Comparison of ENCODE assay signal across 17 mouse cellular contexts in the genomic region with DNA sequence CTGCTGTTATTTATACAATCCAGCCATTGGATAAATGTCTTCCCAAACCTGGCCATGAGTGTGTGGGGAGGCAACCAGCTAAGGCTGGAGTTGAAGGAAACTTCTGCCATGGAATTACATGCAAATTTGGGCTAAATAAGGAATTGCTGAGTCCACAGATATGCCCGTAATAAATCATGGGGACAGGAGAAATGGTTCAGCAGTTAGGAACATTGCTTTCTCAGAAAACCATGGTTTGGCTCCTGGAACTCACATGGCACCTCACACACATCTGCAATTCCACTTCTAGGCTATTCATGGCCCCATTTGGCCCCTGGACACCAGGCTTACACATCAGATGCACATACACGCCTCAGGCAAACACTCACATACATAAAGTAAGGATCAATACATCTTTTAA. TPM values are rescaled to one million over a fixed set of nuclear protein-coding genes. Genes with fewer than 3 reads are reported as not detected.
DNase-seq lines count a peak whose midpoint lies in the region; ATAC-seq lines count a peak whose summit lies in the region.
"Had no signal": no experiment of that assay in that cellular context is flagged by ENCODE, and none has a peak within 500 bp of the region (broad histone marks: within the 10 kb centered on the region; RNA-seq: fewer than 3 reads in every experiment).

No protein-coding gene starts in this region.

- peaks cover 25% of the 10 kb centered on the region for H3K4me1 ChIP-seq in heart, embryonic 13.5 days
- H3K4me1 ChIP-seq in heart, embryonic 11.5 days (ENCODE audit: control insufficient read depth, insufficient read depth, low read length): 0 out of 2 replicates have a peak, but pooled peaks cover 4% of the 10 kb centered on the region
- peaks cover 20% of the 10 kb centered on the region for H3K4me1 ChIP-seq in kidney, embryonic 15.5 days
- H3K4me1 ChIP-seq in midbrain, embryonic 13.5 days (replicated peaks): peaks cover 14% of the 10 kb centered on the region
- H3K4me1 ChIP-seq in midbrain, embryonic 15.5 days: peaks cover 15% of the 10 kb centered on the region
- peaks cover 18% of the 10 kb centered on the region for H3K4me1 ChIP-seq in limb, embryonic 13.5 days

- no peaks in the 10 kb centered on the region for H3K36me3 ChIP-seq in heart, embryonic 13.5 days
- no peaks in the 10 kb centered on the region for H3K36me3 ChIP-seq in heart, embryonic 11.5 days (ENCODE audit: control insufficient read depth, insufficient read depth, low read length)
- no peaks in the 10 kb centered on the region for H3K36me3 ChIP-seq in kidney, embryonic 15.5 days
- H3K36me3 ChIP-seq in midbrain, embryonic 13.5 days: no peaks in the 10 kb centered on the region
- H3K36me3 ChIP-seq in midbrain, embryonic 15.5 days (replicated peaks): no peaks in the 10 kb centered on the region
- H3K36me3 ChIP-seq in limb, embryonic 13.5 days: no peaks in the 10 kb centered on the region
- H3K36me3 ChIP-seq: intestine, embryonic 15.5 days; stomach, embryonic 15.5 days had no signal

- H3K27ac ChIP-seq in heart, embryonic 13.5 days (replicated peaks): no peak overlapping the region
- no peak overlapping the region for H3K27ac ChIP-seq in heart, embryonic 11.5 days (ENCODE audit: low read depth, low read length)
- no peak overlapping the region for H3K27ac ChIP-seq in kidney, embryonic 15.5 days
- no peak overlapping the region for H3K27ac ChIP-seq in midbrain, embryonic 13.5 days
- H3K27ac ChIP-seq in midbrain, embryonic 15.5 days: no peak overlapping the region
- H3K27ac ChIP-seq in limb, embryonic 13.5 days: no peak overlapping the region
- H3K27ac ChIP-seq: intestine, embryonic 15.5 days; stomach, embryonic 15.5 days had no signal

- ATAC-seq in heart, embryonic 13.5 days (ENCODE audit: extremely low read depth, insufficient number of reproducible peaks, low FRiP score, low TSS enrichment): no peak
- no peak for ATAC-seq in heart, embryonic 11.5 days (replicated peaks; ENCODE audit: insufficient number of reproducible peaks, low FRiP score, low TSS enrichment)
- ATAC-seq in kidney, embryonic 15.5 days (replicated peaks; ENCODE audit: low FRiP score): no peak
- ATAC-seq in midbrain, embryonic 13.5 days: no peak
- ATAC-seq in midbrain, embryonic 15.5 days (replicated peaks): no peak
- ATAC-seq in limb, embryonic 13.5 days (ENCODE audit: low FRiP score, low read depth): no peak

- H3K27me3 ChIP-seq in heart, embryonic 13.5 days (replicated peaks): peaks cover 77% of the 10 kb centered on the region
- H3K27me3 ChIP-seq in heart, embryonic 11.5 days (ENCODE audit: control insufficient read depth, insufficient read depth, low read length): peaks cover 42% of the 10 kb centered on the region
- peaks cover 46% of the 10 kb centered on the region for H3K27me3 ChIP-seq in kidney, embryonic 15.5 days
- peaks cover 49% of the 10 kb centered on the region for H3K27me3 ChIP-seq in midbrain, embryonic 13.5 days
- H3K27me3 ChIP-seq in midbrain, embryonic 15.5 days (replicated peaks): peaks cover 41% of the 10 kb centered on the region
- peaks cover 60% of the 10 kb centered on the region for H3K27me3 ChIP-seq in limb, embryonic 13.5 days

- H3K9me3 ChIP-seq in heart, embryonic 13.5 days: no peaks in the 10 kb centered on the region
- no peaks in the 10 kb centered on the region for H3K9me3 ChIP-seq in heart, embryonic 11.5 days (replicated peaks; ENCODE audit: control insufficient read depth, low read length)
- no peaks in the 10 kb centered on the region for H3K9me3 ChIP-seq in kidney, embryonic 15.5 days (replicated peaks)
- H3K9me3 ChIP-seq in midbrain, embryonic 13.5 days: no peaks in the 10 kb centered on the region
- no peaks in the 10 kb centered on the region for H3K9me3 ChIP-seq in midbrain, embryonic 15.5 days
- no peaks in the 10 kb centered on the region for H3K9me3 ChIP-seq in limb, embryonic 13.5 days
- H3K9me3 ChIP-seq: intestine, embryonic 15.5 days; stomach, embryonic 15.5 days had no signal

- H3K4me3 ChIP-seq in heart, embryonic 13.5 days: peak overlapping the region; percentile 57
- no peak overlapping the region for H3K4me3 ChIP-seq in heart, embryonic 11.5 days (ENCODE audit: low read depth, low read length)
- peak overlapping the region; percentile 56; the same call in 1 of the 2 replicates for H3K4me3 ChIP-seq in kidney, embryonic 15.5 days (replicated peaks)
- no peak overlapping the region for H3K4me3 ChIP-seq in midbrain, embryonic 13.5 days (replicated peaks)
- H3K4me3 ChIP-seq in midbrain, embryonic 15.5 days: no peak overlapping the region
- peak overlapping the region; percentile 49 for H3K4me3 ChIP-seq in limb, embryonic 13.5 days

- no peak for DNase-seq in kidney, adult 11 months
- no peak for DNase-seq in frontal cortex, postnatal 10 days (ENCODE audit: low spot score in 2 of 2)
- DNase-seq: B cell, adult 2 months; cerebellum, adult 11-12 months; cerebellum, postnatal 36 days; layer of hippocampus, adult 9-11 months; liver; lung, adult 18-20 months; spleen, adult 18-20 months had no signal

- no peak overlapping the region for H3K9ac ChIP-seq in heart, embryonic 13.5 days
- no peak overlapping the region for H3K9ac ChIP-seq in heart, embryonic 11.5 days (ENCODE audit: low read depth, low read length)
- H3K9ac ChIP-seq in kidney, embryonic 15.5 days: no peak overlapping the region
- H3K9ac ChIP-seq in midbrain, embryonic 13.5 days (replicated peaks): no peak overlapping the region
- no peak overlapping the region for H3K9ac ChIP-seq in midbrain, embryonic 15.5 days
- no peak overlapping the region for H3K9ac ChIP-seq in limb, embryonic 13.5 days
- H3K9ac ChIP-seq: intestine, embryonic 15.5 days; stomach, embryonic 15.5 days had no signal

- WGBS in heart, embryonic 13.5 days: 69% methylated on average over 2 of the region's 2 CpGs
- WGBS in heart, embryonic 11.5 days (ENCODE audit: insufficient replicate concordance): 73% methylated on average over 2 of the region's 2 CpGs
- 67% methylated on average over 2 of the region's 2 CpGs for WGBS in kidney, embryonic 15.5 days
- WGBS in midbrain, embryonic 13.5 days: 81% methylated on average over 2 of the region's 2 CpGs
- WGBS in midbrain, embryonic 15.5 days: 85% methylated on average over 2 of the region's 2 CpGs
- WGBS in limb, embryonic 13.5 days: 76% methylated on average over 2 of the region's 2 CpGs

- peak overlapping the region; percentile 86 for H3K4me2 ChIP-seq in heart, embryonic 13.5 days
- H3K4me2 ChIP-seq in heart, embryonic 11.5 days: no peak overlapping the region
- H3K4me2 ChIP-seq in kidney, embryonic 15.5 days: peak overlapping the region; percentile 82
- 0 out of 2 replicates have a peak overlapping the region, but pooled peaks have one; percentile 64 for H3K4me2 ChIP-seq in midbrain, embryonic 13.5 days (replicated peaks)
- no peak overlapping the region for H3K4me2 ChIP-seq in midbrain, embryonic 15.5 days
- peak overlapping the region; percentile 80 for H3K4me2 ChIP-seq in limb, embryonic 13.5 days (replicated peaks)

RNA-seq across cellular contexts. Expression of a gene that starts 1.1 kb away (rescaled TPM):
- 2.4 and 3.2 TPM in 2 replicates for polyA plus RNA-seq in heart, embryonic 13.5 days (2015; fragmentation: Nextera tagmentation; extraction: Ambion mirVana)
- polyA plus RNA-seq in heart, embryonic 11.5 days (2014; fragmentation: Nextera tagmentation; extraction: Ambion mirVana): 1.0 and 1.1 TPM in 2 replicates
- 4.4 and 4.9 TPM in 2 replicates for polyA plus RNA-seq in kidney, embryonic 15.5 days (2015; fragmentation: Nextera tagmentation; extraction: Ambion mirVana)
- polyA plus RNA-seq in midbrain, embryonic 13.5 days (2015; fragmentation: Nextera tagmentation; extraction: Ambion mirVana): 0.92 and 0.95 TPM in 2 replicates
- polyA plus RNA-seq in midbrain, embryonic 15.5 days (2015; fragmentation: Nextera tagmentation; extraction: Ambion mirVana): 0.27 and 0.70 TPM in 2 replicates
- polyA plus RNA-seq in limb, embryonic 13.5 days (2015; fragmentation: Nextera tagmentation; extraction: Ambion mirVana): 1.4 and 1.7 TPM in 2 replicates

RNA-seq across cellular contexts. Expression of a gene that starts 16.8 kb away (rescaled TPM):
- polyA plus RNA-seq in heart, embryonic 13.5 days (2015; fragmentation: Nextera tagmentation; extraction: Ambion mirVana): 7.5 and 8.7 TPM in 2 replicates
- 7.1 and 8.4 TPM in 2 replicates for polyA plus RNA-seq in heart, embryonic 11.5 days (2014; fragmentation: Nextera tagmentation; extraction: Ambion mirVana)
- 18.1 and 20.3 TPM in 2 replicates for polyA plus RNA-seq in kidney, embryonic 15.5 days (2015; fragmentation: Nextera tagmentation; extraction: Ambion mirVana)
- polyA plus RNA-seq in midbrain, embryonic 13.5 days (2015; fragmentation: Nextera tagmentation; extraction: Ambion mirVana): 27.8 and 28.8 TPM in 2 replicates
- polyA plus RNA-seq in midbrain, embryonic 15.5 days (2015; fragmentation: Nextera tagmentation; extraction: Ambion mirVana): 26.4 and 26.8 TPM in 2 replicates
- 25.4 and 26.7 TPM in 2 replicates for polyA plus RNA-seq in limb, embryonic 13.5 days (2015; fragmentation: Nextera tagmentation; extraction: Ambion mirVana)

RNA-seq across cellular contexts. Expression of a gene that starts 26.5 kb away (rescaled TPM):
- polyA plus RNA-seq in heart, embryonic 13.5 days (2015; fragmentation: Nextera tagmentation; extraction: Ambion mirVana): 2.3 and 3.1 TPM in 2 replicates
- polyA plus RNA-seq in heart, embryonic 11.5 days (2014; fragmentation: Nextera tagmentation; extraction: Ambion mirVana): 1.7 and 2.0 TPM in 2 replicates
- polyA plus RNA-seq in kidney, embryonic 15.5 days (2015; fragmentation: Nextera tagmentation; extraction: Ambion mirVana): 3.8 TPM in 2 replicates
- 4.3 and 5.6 TPM in 2 replicates for polyA plus RNA-seq in midbrain, embryonic 13.5 days (2015; fragmentation: Nextera tagmentation; extraction: Ambion mirVana)
- polyA plus RNA-seq in midbrain, embryonic 15.5 days (2015; fragmentation: Nextera tagmentation; extraction: Ambion mirVana): 4.1 and 4.6 TPM in 2 replicates
- 1.8 and 2.1 TPM in 2 replicates for polyA plus RNA-seq in limb, embryonic 13.5 days (2015; fragmentation: Nextera tagmentation; extraction: Ambion mirVana)

RNA-seq across cellular contexts. Expression of a gene that starts 29.2 kb away (rescaled TPM):
- 213 and 243 TPM in 2 replicates for polyA plus RNA-seq in heart, embryonic 13.5 days (2015; fragmentation: Nextera tagmentation; extraction: Ambion mirVana)
- 242 TPM in 2 replicates for polyA plus RNA-seq in heart, embryonic 11.5 days (2014; fragmentation: Nextera tagmentation; extraction: Ambion mirVana)
- 296 and 312 TPM in 2 replicates for polyA plus RNA-seq in kidney, embryonic 15.5 days (2015; fragmentation: Nextera tagmentation; extraction: Ambion mirVana)
- 242 and 257 TPM in 2 replicates for polyA plus RNA-seq in midbrain, embryonic 13.5 days (2015; fragmentation: Nextera tagmentation; extraction: Ambion mirVana)
- polyA plus RNA-seq in midbrain, embryonic 15.5 days (2015; fragmentation: Nextera tagmentation; extraction: Ambion mirVana): 224 and 234 TPM in 2 replicates
- 318 and 331 TPM in 2 replicates for polyA plus RNA-seq in limb, embryonic 13.5 days (2015; fragmentation: Nextera tagmentation; extraction: Ambion mirVana)

RNA-seq across cellular contexts. Expression of a gene that starts 41.4 kb away (rescaled TPM):
- 2.6 and 2.8 TPM in 2 replicates for polyA plus RNA-seq in heart, embryonic 13.5 days (2015; fragmentation: Nextera tagmentation; extraction: Ambion mirVana)
- polyA plus RNA-seq in heart, embryonic 11.5 days (2014; fragmentation: Nextera tagmentation; extraction: Ambion mirVana): 1.3 and 1.9 TPM in 2 replicates
- polyA plus RNA-seq in kidney, embryonic 15.5 days (2015; fragmentation: Nextera tagmentation; extraction: Ambion mirVana): 4.6 and 6.3 TPM in 2 replicates
- polyA plus RNA-seq in midbrain, embryonic 13.5 days (2015; fragmentation: Nextera tagmentation; extraction: Ambion mirVana): 9.9 and 11.0 TPM in 2 replicates
- polyA plus RNA-seq in midbrain, embryonic 15.5 days (2015; fragmentation: Nextera tagmentation; extraction: Ambion mirVana): 14.4 and 14.7 TPM in 2 replicates
- 4.3 and 4.4 TPM in 2 replicates for polyA plus RNA-seq in limb, embryonic 13.5 days (2015; fragmentation: Nextera tagmentation; extraction: Ambion mirVana)

Comparison
In these comparisons a context has a peak if more than half of its experiments do, and no peak if none do; other contexts are left out.
1. H3K4me2 ChIP-seq: peak in heart, embryonic 13.5 days (single experiment), kidney, embryonic 15.5 days (single experiment), midbrain, embryonic 13.5 days (single experiment) and limb, embryonic 13.5 days (single experiment); none in heart, embryonic 11.5 days (single experiment) and midbrain, embryonic 15.5 days (single experiment).
2. H3K4me3 ChIP-seq: peak in heart, embryonic 13.5 days (single experiment), kidney, embryonic 15.5 days (single experiment) and limb, embryonic 13.5 days (single experiment); none in heart, embryonic 11.5 days (single experiment), midbrain, embryonic 13.5 days (single experiment) and midbrain, embryonic 15.5 days (single experiment).